Mouse (Mus musculus): ENCODE data around the gene Tuba1a.
"Not testable (repeated sequence)": the region's sequence is repeated elsewhere in the genome, so short reads cannot be mapped to it uniquely, and the experiment has no call there.

The Tuba1a gene

DNA sequence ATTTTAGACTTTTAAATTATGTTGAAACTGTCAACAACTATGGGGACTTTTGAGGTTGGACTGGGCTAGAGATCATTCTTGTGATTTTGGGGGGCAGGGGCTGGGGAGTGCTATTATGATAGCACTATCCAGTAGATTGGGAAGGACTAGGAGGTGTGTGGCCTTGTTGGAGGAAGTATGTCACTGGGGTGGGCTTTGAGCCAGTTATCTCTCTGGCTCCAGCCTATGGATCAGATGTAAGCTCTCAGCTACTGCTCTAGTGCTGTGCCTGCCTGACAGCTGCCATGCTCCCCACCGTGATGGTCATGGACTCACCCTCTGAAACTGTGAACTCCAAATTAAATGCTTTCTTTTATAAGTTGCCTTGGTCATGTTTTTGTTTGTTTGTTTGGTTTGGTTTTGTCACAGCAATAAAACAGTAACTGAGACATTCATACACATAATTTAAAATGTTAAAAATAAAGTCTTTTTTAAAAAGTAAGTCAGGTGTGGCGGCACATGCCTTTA, 30.4 kb downstream of the Tuba1a start:
- DNase-seq (ENCODE audit: low spot score in 2 of 2) = no peak

DNA sequence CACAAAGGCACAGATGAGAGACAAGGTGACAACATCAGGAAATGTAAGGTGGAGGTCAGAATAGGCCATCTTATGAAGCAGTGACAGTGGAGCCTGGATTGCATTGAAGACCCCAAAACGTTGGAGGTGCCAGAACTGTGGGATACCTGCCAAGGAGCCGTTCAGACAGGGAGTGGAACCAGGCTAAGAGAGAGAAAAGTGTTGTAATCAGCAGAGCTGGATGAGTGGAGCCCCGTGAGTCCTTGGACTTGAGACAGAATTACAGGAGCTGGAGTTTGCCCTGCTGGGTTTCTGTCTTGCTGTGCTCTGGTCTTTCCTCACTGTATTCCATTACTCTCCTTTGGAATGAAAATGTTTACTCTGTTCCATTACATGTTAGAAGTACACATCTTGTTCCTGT, 30.9 kb downstream of the Tuba1a start:
- no peak for DNase-seq (ENCODE audit: low spot score in 2 of 2)

DNA sequence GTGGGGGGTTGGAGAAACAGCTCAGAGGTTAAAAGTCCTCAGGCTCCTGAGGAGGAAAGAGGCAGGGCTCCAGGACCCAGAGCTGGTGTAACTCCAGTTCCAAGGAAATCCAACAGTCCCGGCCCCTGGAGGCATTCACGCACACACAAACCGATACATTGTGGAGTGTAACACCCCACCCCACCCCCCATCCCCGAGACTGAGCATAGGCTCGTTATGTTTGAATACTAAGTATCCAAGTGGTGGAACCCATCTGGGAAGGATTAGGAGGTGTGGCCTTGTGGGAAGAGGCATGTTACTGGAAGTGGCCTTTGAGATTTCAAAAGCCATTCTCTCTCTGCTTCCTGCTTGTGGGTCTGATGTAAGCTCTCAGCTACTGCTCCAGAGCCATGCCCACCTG, 32.0 kb downstream of the Tuba1a start:
- DNase-seq (ENCODE audit: low spot score in 2 of 2) = no peak

DNA sequence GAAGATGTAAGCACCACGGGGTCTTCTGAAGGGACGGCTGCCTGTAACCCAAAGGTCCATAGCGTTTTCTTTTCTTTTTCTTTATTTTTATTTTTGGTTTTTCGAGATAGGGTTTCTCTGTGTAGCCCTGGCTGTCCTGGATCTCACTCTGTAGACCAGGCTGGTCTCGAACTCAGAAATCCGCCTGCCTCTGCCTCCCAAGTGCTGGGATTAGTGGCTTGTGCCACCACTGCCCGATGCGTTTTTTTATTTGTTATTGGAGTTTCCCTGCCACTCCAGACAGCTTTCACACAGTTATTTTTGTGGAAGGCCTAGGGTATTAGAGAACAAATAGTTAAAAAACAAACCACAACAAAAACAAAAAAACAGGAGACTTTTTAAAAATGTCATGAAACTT, 35.0 kb downstream of the Tuba1a start:
- DNase-seq (ENCODE audit: low spot score in 2 of 2) = not testable (repeated sequence)

DNA sequence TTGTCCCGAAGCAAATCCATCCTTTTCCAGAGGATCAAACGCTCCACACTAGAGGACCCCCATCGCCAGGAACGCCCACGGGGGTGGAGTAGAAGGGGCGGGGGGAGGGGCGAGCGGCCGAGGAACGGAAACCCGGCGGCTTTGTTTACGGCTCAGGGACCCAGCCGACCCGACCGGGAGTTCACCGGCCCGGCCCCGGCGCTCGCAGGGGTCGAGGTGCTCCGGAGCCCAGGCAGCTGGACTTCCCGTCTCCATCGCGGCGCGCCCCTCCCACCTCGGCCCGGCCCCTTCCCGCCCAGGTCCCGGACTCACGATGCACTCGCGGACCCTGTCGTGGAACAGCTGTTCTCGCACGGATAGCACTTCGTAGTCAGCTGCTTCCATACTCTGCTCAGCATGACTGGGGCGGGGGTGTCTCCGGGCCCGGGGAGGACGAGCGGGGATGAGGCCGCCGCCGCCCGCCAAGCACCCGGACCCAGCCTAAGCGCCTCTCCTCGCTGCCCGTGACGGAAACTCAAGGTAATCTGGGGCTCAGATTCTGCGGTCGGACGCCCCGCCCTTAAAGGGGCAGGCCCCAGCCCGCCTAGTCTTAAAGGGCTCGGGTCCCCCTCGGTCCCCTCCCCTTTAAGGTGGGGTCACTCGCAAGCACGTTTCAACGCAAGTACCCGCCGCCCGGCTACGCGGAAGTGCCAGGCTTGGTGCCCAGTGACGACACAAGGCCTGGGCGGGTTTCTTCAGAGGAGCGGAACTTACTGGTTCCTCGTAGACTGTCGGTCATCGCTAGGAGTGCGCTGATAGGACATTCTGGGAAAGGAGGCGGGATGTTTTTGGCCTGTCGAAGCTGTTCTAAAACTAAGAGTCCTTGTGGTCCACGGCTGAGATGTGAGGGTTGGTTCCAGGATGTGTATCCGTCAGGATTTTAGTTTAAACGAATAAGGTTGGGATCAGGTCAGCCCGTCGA, 35.7 kb downstream of the Tuba1a start, which contains the start of gene Lmbr1l:
Gene Lmbr1l (minus strand): TSS at position 694 of the 961 bp plus-strand sequence.
- DNase-seq (ENCODE audit: low spot score in 2 of 2) = peak; percentile 99

DNA sequence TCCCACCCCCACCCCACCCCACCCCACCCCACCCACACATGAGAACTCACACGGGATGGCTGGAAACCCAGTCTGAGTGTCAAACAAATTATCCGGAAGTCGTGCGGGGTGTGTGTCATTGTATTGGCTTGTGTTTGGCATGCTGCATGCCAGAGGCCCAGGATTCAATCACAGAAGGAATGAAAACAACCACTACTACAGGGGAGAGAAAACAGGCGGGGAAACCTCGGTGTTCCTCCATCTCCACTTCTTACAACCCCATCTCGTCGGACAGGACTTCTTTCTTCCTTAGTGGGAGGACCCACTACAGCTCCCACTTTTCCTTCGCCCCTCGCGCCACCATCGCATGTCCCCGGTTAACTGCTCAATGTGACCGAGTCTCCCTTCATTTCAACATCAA, 36.4 kb downstream of the Tuba1a start:
- no peak for DNase-seq (ENCODE audit: low spot score in 2 of 2)

DNA sequence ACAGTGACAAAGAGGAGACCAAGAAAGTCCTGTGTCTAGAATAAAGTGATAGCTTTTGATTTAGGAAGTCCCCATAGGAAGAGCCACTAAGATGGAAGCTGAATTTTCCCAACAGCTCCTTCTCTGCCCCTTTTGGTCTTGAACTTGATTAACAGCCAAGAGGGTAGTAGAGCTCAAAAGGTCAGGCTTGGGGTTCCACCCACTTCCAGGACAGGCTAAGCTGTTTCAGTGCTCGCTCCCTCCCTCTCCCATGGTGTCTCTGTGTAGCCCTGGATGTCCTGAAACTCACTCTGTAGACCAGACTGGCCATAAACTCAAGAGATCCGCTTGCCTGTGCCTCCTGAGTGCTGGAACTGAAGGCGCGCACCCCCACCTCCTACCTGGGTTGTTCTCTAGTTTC, 37.5 kb downstream of the Tuba1a start:
- DNase-seq (ENCODE audit: low spot score in 2 of 2) = no peak

DNA sequence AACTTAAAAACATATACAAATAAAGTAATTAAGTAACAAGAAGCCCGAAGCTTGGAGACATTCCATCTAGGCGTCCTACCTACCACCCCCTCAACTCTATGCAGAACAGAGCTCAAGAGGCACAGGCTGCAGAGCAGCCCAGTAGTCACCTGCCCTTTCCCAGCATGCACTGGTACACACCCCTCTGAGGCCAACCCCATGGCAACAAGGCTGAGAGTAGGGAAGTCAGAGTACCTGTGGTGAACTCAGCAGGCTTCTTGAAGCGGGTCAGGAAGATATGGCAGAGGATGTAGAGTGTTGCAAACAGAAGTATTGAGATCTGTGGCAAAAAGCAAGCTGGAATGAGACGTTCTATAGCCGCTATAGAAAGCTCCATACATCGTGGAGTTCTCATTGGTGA, 38.6 kb downstream of the Tuba1a start:
- no peak for DNase-seq (ENCODE audit: low spot score in 2 of 2)

DNA sequence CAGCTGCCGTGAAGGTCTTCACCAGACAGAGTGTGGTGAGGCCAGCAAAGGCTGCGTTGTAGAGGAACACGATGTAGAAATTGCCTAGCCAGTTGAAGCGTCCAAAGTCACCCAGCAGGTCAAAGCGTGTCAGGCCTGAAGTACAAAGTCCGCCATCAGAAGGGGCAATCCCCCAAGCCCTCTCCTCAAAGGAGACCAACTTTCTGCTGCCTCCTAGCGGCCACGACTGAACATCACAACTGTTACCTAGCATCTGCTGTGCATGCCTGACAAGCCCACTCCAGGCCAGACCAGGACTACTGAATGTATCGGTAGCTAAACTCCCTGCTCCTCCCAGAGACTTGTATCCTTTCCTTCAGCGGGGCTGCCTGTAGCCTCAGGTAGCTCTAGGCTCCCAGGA, 48.8 kb downstream of the Tuba1a start:
- peak; percentile 24 to 30 for DNase-seq (ENCODE audit: low spot score in 2 of 2)

DNA sequence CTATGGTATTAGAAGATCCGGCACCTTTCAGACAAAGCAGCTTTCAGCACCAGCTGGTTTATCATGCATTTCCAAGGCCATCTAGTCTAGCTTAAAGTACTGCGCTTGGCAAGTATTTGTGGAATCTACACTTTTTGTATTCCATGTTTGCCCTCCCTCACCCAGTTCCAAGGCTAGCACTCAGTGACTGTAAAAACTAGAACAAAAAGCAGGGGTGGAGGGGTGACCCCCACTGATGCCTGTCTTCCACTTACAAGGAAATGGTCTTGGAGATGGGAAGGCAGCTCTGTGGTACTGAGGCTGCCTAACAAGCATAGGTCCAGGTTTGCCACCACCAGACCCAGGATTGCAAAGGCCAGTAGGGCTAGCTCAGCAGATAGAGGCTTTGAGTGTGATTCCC, 50.9 kb downstream of the Tuba1a start:
- DNase-seq (ENCODE audit: low spot score in 2 of 2) = no peak

DNA sequence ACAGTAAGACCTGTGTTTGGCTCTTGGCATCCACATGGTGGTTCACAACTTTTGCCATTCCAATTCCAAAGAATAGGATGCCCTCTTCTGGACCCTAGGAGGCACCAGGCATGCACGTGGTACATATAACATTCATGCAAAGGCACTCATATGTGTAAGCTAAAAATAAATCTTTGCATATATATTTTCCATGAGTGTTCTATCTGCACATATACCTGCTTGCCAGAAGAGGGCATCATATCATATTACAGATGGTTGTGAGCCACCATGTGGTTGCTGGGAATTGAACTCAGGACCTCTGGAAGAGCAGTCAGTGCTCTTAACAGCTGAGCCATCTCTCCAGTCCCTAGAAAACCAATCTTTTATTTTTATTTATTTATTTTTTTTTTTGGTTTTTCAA, 52.0 kb downstream of the Tuba1a start:
- DNase-seq (ENCODE audit: low spot score in 2 of 2) = no peak
